Mouse (Mus musculus) midbrain, embryonic 10.5 days (tissue): ENCODE data around the gene Eri2. TPM values are rescaled to one million over a fixed set of nuclear protein-coding genes. Genes with fewer than 3 reads are reported as not detected.
"Not testable (repeated sequence)": the region's sequence is repeated elsewhere in the genome, so short reads cannot be mapped to it uniquely, and the experiment has no call there.

Source experiments
- DNase-seq: peaks from one replicate; pipeline ENCODE4 v3.0.0-alpha.2; 2017; ENCODE audit warnings: low spot score
- H3K27ac ChIP-seq: fragments of 300-500 bp; sonication (generic); replicated peaks from 2 replicates; pipeline ENCODE4 v1.5.1; 2016; ENCODE audit warnings: mild to moderate bottlenecking
- H3K27me3 ChIP-seq: fragments of 300-500 bp; sonication (generic); 2 replicates; pipeline ENCODE4 v1.6.1; 2016; ENCODE audit warnings: low read depth, mild to moderate bottlenecking; ENCODE audit not compliant: poor library complexity, severe bottlenecking
- H3K36me3 ChIP-seq: fragments of 300-500 bp; sonication (generic); 2 replicates; pipeline ENCODE4 v1.6.1; 2016; ENCODE audit warnings: mild to moderate bottlenecking, moderate library complexity
- H3K4me1 ChIP-seq: fragments of 300-500 bp; sonication (generic); 2 replicates; pipeline ENCODE4 v1.6.1; 2016
- H3K4me3 ChIP-seq: fragments of 300-500 bp; sonication (generic); 2 replicates; pipeline ENCODE4 v1.5.1; 2016; ENCODE audit warnings: mild to moderate bottlenecking, moderate library complexity
- H3K9me3 ChIP-seq: fragments of 300-500 bp; sonication (generic); replicated peaks from 2 replicates; pipeline ENCODE4 v1.6.1; 2016; ENCODE audit warnings: mild to moderate bottlenecking
- WGBS: fragments of 180-500 bp; shearing (Covaris S2); methylation state at CpG from one replicate; pipeline ENCODE4 v1.1.7; 2016; 5-methylcytosine and 5-hydroxymethylcytosine counted together
- polyA plus RNA-seq: library from polyadenylated mRNA; unstranded; fragments of >200 nt; fragmentation: Nextera tagmentation; extraction: Ambion mirVana; gene quantifications from 2 replicates; pipeline ENCODE4 v1.2.1, GENCODE M21; 2016

Eri2 gene
- polyA plus RNA-seq, 1 experiment from 2014 or later, result 34.5 TPM

- not testable (repeated sequence) for H3K27ac ChIP-seq, H3K4me3 ChIP-seq, H3K27me3 ChIP-seq, H3K36me3 ChIP-seq, DNase-seq
- peaks cover 10% of the 10 kb centered on the region for H3K4me1 ChIP-seq
- peaks cover 20% of the 10 kb centered on the region for H3K9me3 ChIP-seq
- WGBS, result 80% methylated on average over 4 of the region's 4 CpGs
Measured at GRCm38 (mm10) chr7:119731262-119731661, 62.6 kb downstream of the Eri2 start.

GRCm38 (mm10) chr7:119727621-119728020 lies 66.2 kb downstream of the Eri2 start:
- no peaks in the 10 kb centered on the region for H3K27me3 ChIP-seq
- H3K27ac ChIP-seq, result no peak overlapping the region
- H3K4me1 ChIP-seq, result no peaks in the 10 kb centered on the region; the same call in 1 of the 2 replicates
- no peak for DNase-seq
- no peaks in the 10 kb centered on the region for H3K36me3 ChIP-seq
- peaks cover 13% of the 10 kb centered on the region for H3K9me3 ChIP-seq
- 91% methylated on average over 2 of the region's 2 CpGs for WGBS
- H3K4me3 ChIP-seq, result no peak overlapping the region

GRCm38 (mm10) chr7:119720947-119721310 lies 72.9 kb downstream of the Eri2 start:
- no peaks in the 10 kb centered on the region for H3K27me3 ChIP-seq
- DNase-seq, result no peak
- no peaks in the 10 kb centered on the region for H3K9me3 ChIP-seq
- peaks cover 33% of the 10 kb centered on the region for H3K36me3 ChIP-seq
- H3K4me1 ChIP-seq, result peaks cover 13% of the 10 kb centered on the region
- peak overlapping the region; percentile 93 for H3K27ac ChIP-seq
- H3K4me3 ChIP-seq, result peak overlapping the region; percentile 94
- 14% methylated on average over 8 of the region's 8 CpGs for WGBS

GRCm38 (mm10) chr7:119720253-119720946 lies 73.5 kb downstream of the Eri2 start, which contains the start of gene Thumpd1:
Gene Thumpd1, minus strand, starts transcription at chr7:119720798.
- peak; percentile 92 for DNase-seq
- H3K27ac ChIP-seq, result peak within 1 kb of the TSS; percentile 93

More at GRCm38 (mm10) chr7:119720253-119720946, 73.5 kb downstream of the Eri2 start, which contains the start of gene Thumpd1:
- peaks cover 38% of the 10 kb centered on the region for H3K36me3 ChIP-seq
- WGBS, result under 1% methylated on average over 60 of the region's 60 CpGs
- H3K4me3 ChIP-seq, result peak within 1 kb of the TSS; percentile 94
- no peaks in the 10 kb centered on the region for H3K9me3 ChIP-seq
- H3K27me3 ChIP-seq, result no peaks in the 10 kb centered on the region
- peaks cover 13% of the 10 kb centered on the region for H3K4me1 ChIP-seq

Other genes starting within 250 kb of the Eri2 start
- gene Acsm2, start 239.7 kb downstream of the Eri2 start, polyA plus RNA-seq, result not detected in 2 replicates
- gene Acsm1, start 187.0 kb downstream of the Eri2 start, polyA plus RNA-seq, result not detected in 2 replicates
- gene Acsm4, start 104.0 kb downstream of the Eri2 start, polyA plus RNA-seq, result not detected in 2 replicates
- gene Thumpd1, start 73.3 kb downstream of the Eri2 start, polyA plus RNA-seq, result 103 TPM in 2 replicates
- 0.10 and 0.19 TPM in 2 replicates for gene Acsm3, start 33.1 kb downstream of the Eri2 start, polyA plus RNA-seq
- gene Rexo5, start 52 bp downstream of the Eri2 start, polyA plus RNA-seq, result 28.0 and 31.2 TPM in 2 replicates
- gene Lyrm1, start 101.8 kb upstream of the Eri2 start, polyA plus RNA-seq, result 11.3 and 13.3 TPM in 2 replicates
- gene Dcun1d3, start 102.2 kb upstream of the Eri2 start, polyA plus RNA-seq, result 13.1 and 15.7 TPM in 2 replicates